In genomic region chr4:129640638-129641467, GRCm38 (mm10) we compare ENCODE assay signal across 7 mouse cellular contexts. TPM values are rescaled to one million over a fixed set of nuclear protein-coding genes. Genes with fewer than 3 reads are reported as not detected.
DNase-seq lines count a peak whose midpoint lies in the region; ATAC-seq lines count a peak whose summit lies in the region.

TSS of gene Txlna (minus strand) at chr4:129641065.

- peak within 1 kb of the TSS; percentile 91 for H3K27ac ChIP-seq in embryonic facial prominence, embryonic 12.5 days
- H3K27ac ChIP-seq in limb, embryonic 11.5 days (replicated peaks; ENCODE audit: low read depth, low read length), result peak within 1 kb of the TSS; percentile 87
- H3K27ac ChIP-seq in midbrain, embryonic 14.5 days (replicated peaks; ENCODE audit: low read depth, low read length), result peak within 1 kb of the TSS; percentile 92

- H3K9me3 ChIP-seq in embryonic facial prominence, embryonic 12.5 days, result no peaks in the 10 kb centered on the region
- H3K9me3 ChIP-seq in limb, embryonic 11.5 days (ENCODE audit: control insufficient read depth, low read length), result no peaks in the 10 kb centered on the region
- no peaks in the 10 kb centered on the region for H3K9me3 ChIP-seq in midbrain, embryonic 14.5 days (ENCODE audit: control insufficient read depth, low read length)

- no peaks in the 10 kb centered on the region for H3K27me3 ChIP-seq in embryonic facial prominence, embryonic 12.5 days
- H3K27me3 ChIP-seq in limb, embryonic 11.5 days (ENCODE audit: control insufficient read depth, insufficient read depth, low read length), result no peaks in the 10 kb centered on the region
- no peaks in the 10 kb centered on the region for H3K27me3 ChIP-seq in midbrain, embryonic 14.5 days (ENCODE audit: control insufficient read depth, insufficient read depth, low read length)

- peak within 1 kb of the TSS; percentile 93 for H3K4me2 ChIP-seq in embryonic facial prominence, embryonic 12.5 days (replicated peaks)
- H3K4me2 ChIP-seq in limb, embryonic 11.5 days (ENCODE audit: low read depth, severe bottlenecking), result peak within 1 kb of the TSS; percentile 96
- peak within 1 kb of the TSS; percentile 90 for H3K4me2 ChIP-seq in midbrain, embryonic 14.5 days (ENCODE audit: low read length)

- H3K4me1 ChIP-seq in embryonic facial prominence, embryonic 12.5 days, result peaks cover 18% of the 10 kb centered on the region
- peaks cover 11% of the 10 kb centered on the region for H3K4me1 ChIP-seq in limb, embryonic 11.5 days (ENCODE audit: control insufficient read depth, insufficient read depth, low read length)
- peaks cover 18% of the 10 kb centered on the region for H3K4me1 ChIP-seq in midbrain, embryonic 14.5 days (ENCODE audit: control insufficient read depth, insufficient read depth, low read length)

- H3K9ac ChIP-seq in embryonic facial prominence, embryonic 12.5 days, result peak within 1 kb of the TSS; percentile 85
- peak within 1 kb of the TSS; percentile 76 for H3K9ac ChIP-seq in limb, embryonic 11.5 days (ENCODE audit: low read length)
- H3K9ac ChIP-seq in midbrain, embryonic 14.5 days (replicated peaks; ENCODE audit: low read length), result peak within 1 kb of the TSS; percentile 69

- peak; percentile 93 for ATAC-seq in embryonic facial prominence, embryonic 12.5 days (ENCODE audit: insufficient number of reproducible peaks, insufficient read depth, low FRiP score, low TSS enrichment)
- ATAC-seq in limb, embryonic 11.5 days (ENCODE audit: insufficient number of reproducible peaks, low FRiP score, low TSS enrichment, low read depth), result peak; percentile 94
- ATAC-seq in midbrain, embryonic 14.5 days (ENCODE audit: low FRiP score, low TSS enrichment), result peak; percentile 97

- H3K4me3 ChIP-seq in embryonic facial prominence, embryonic 12.5 days, result peak within 1 kb of the TSS; percentile 80
- peak within 1 kb of the TSS; percentile 74 for H3K4me3 ChIP-seq in limb, embryonic 11.5 days (ENCODE audit: low read depth, low read length)
- H3K4me3 ChIP-seq in midbrain, embryonic 14.5 days (replicated peaks; ENCODE audit: low read depth, low read length), result peak within 1 kb of the TSS; percentile 59

- H3K36me3 ChIP-seq in embryonic facial prominence, embryonic 12.5 days, result peaks cover 50% of the 10 kb centered on the region
- H3K36me3 ChIP-seq in limb, embryonic 11.5 days (ENCODE audit: control insufficient read depth, insufficient read depth, low read length), result peaks cover 26% of the 10 kb centered on the region
- peaks cover 49% of the 10 kb centered on the region for H3K36me3 ChIP-seq in midbrain, embryonic 14.5 days (ENCODE audit: control insufficient read depth, insufficient read depth, low read length)

- under 1% methylated on average over 60 of the region's 60 CpGs for WGBS in embryonic facial prominence, embryonic 12.5 days
- WGBS in limb, embryonic 11.5 days, result under 1% methylated on average over 60 of the region's 60 CpGs
- under 1% methylated on average over 60 of the region's 60 CpGs for WGBS in midbrain, embryonic 14.5 days

- peak; percentile 97 for DNase-seq in adrenal gland, postnatal 25 days
- DNase-seq in heart, adult 11 months, result peak; percentile 100
- peak; percentile 96 for DNase-seq in kidney, adult 18-20 months
- DNase-seq in limb, embryonic 11.5 days (ENCODE audit: low spot score), result peak; percentile 97
- peak; percentile 99 for DNase-seq in midbrain, embryonic 14.5 days
- DNase-seq in spleen, adult 18-20 months, result peak; percentile 91 to 92

RNA-seq across cellular contexts. Expression of gene Txlna, which starts in this region (rescaled TPM):
- total RNA-seq in adrenal gland, postnatal 25 days (2021), result 64.1 and 76.6 TPM in 2 replicates
- polyA plus RNA-seq in embryonic facial prominence, embryonic 12.5 days (2016; fragmentation: Nextera tagmentation; extraction: Ambion mirVana), result 100 TPM in 2 replicates
- 111 and 123 TPM in 2 replicates for polyA plus RNA-seq in limb, embryonic 11.5 days (2014; fragmentation: Nextera tagmentation; extraction: Ambion mirVana)
- 37.4 and 64.1 TPM in 2 replicates for polyA plus RNA-seq in midbrain, embryonic 14.5 days (2014; fragmentation: Nextera tagmentation; extraction: Ambion mirVana)

Comparison
In these comparisons a context has a peak if more than half of its experiments do, and no peak if none do; other contexts are left out.
1. Peak in every context shown above with its lines: DNase-seq, ATAC-seq, H3K4me3 ChIP-seq and H3K27ac ChIP-seq.